Mouse (Mus musculus): ENCODE data around the gene Olfr1263. TPM values are rescaled to one million over a fixed set of nuclear protein-coding genes. Genes with fewer than 3 reads are reported as not detected.

Olfr1263 gene
- not detected for total RNA-seq (2021)

DNA sequence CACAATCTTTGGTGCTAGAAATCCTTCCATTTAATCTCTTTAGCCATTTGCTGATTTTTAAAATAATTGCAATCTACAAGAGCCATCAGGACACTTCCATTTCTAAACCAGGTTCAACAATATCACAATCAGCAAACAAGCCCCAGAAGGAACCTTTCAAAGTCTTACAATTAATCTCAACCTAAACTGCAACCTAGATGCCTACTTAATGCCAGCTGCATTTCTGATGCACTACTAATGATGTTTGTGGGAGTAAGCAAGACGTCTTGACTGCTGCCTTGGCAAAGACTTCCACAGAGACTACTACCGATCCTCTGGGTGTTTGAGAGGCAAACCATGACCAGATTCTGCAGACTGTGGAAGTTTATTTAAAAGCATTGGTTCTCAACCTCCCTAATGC lies at the start of gene Olfr1263:
Gene Olfr1263 (plus strand): TSS at position 301 of the 400 bp plus-strand sequence.
- no peak for DNase-seq

DNA sequence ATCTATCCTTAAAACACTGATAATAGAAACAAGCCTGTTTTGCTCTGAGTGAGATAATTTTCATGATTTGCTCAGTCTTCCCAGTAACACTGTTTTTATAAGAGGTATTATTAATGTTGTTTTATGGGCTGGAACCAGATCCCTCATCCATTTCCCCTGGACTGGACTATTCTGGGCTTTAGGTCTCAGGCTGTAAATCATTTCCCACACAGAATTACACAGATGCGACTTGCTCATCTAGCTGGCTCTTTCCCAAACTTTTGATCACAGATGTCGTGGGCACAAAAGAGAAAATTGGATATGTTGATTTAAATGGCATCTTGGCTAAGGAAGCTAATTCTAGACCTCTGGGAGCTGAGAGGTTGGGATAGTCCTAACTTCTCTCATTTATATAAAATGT lies 37.7 kb upstream of the Olfr1263 start, which contains the start of gene Olfr1260:
Gene Olfr1260 (plus strand): TSS at position 157 of the 400 bp plus-strand sequence.
- no peak for DNase-seq

DNA sequence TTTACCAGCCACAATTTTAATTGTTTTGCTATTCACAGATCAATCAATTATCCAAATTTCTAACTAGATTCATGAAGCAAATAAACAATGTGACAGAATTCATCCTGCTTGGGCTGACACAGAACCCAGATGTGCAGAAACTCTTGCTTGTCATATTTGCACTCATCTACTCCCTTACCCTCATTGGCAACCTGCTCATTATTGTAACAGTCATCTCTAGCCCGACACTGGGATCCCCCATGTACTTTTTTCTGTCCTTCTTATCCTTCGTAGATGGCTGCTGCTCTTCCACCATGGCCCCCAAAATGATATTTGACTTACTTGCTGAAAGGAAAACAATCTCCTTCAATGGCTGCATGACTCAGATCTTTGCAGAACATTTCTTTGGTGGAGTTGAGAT lies 34.2 kb upstream of the Olfr1263 start:
- DNase-seq = no peak

DNA sequence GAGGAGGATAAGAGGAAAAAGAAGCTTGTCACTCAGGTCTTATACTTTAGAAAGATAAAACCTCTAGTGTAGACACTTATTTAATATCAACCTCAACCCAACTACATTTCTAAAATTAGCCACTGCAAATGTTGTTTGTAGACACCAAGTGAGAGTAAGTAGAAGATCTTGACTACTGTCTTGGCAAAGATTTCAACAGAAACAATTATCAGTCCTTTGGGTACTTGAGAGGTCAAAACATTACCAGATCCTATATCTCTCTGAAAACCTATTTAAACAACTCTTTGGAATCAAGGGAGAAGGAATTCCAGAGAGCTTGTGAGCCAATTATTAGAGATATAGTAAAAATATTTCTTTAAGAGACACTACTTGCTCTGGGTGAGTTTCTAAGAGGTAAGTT lies 21.0 kb upstream of the Olfr1263 start, which contains the start of gene Olfr1261:
Gene Olfr1261 (plus strand): TSS at position 301 of the 400 bp plus-strand sequence.
- no peak for DNase-seq

DNA sequence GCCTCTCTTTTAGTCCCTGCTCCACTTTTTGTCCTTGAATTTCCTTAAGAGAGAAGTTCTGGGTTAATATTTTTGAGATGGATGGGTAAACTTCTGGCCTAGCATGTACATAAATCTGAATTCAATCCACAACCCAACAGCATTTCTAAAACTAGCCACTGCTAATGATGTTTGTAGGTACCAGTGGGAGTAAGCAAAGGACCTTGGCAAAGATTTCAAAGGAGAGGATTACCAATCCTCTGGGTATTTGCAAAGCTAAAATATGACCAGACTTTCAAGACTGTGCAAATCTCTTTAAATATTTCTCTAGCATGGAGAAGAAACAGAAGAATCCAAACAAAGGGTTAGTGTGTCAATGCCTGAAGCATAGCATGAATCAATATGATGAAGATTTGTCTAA lies 12.1 kb upstream of the Olfr1263 start, which contains the start of gene Olfr1262:
Gene Olfr1262 (plus strand): TSS at position 301 of the 400 bp plus-strand sequence.
- no peak for DNase-seq

DNA sequence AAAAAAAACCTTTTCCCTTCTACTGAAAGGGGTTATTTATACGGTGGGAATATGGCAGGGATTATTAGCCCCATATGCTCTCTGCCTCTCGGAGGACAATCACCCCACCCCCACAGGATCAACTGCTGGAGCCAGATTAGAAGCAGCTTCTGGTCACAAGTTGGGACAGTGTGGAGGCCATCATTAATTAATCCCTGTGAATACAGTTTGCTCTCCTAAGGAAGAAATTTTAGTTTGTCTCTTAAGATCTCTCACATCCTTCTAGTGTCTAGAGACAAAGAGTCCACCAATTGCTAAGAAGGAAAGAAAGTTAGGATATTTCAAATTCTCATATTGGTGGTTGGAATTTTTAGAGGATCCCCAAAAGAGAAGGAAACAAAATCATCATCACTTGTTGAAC lies 13.5 kb downstream of the Olfr1263 start, which contains the start of gene Olfr1264:
Gene Olfr1264 (minus strand): TSS at position 101 of the 400 bp plus-strand sequence.
- DNase-seq = no peak

DNA sequence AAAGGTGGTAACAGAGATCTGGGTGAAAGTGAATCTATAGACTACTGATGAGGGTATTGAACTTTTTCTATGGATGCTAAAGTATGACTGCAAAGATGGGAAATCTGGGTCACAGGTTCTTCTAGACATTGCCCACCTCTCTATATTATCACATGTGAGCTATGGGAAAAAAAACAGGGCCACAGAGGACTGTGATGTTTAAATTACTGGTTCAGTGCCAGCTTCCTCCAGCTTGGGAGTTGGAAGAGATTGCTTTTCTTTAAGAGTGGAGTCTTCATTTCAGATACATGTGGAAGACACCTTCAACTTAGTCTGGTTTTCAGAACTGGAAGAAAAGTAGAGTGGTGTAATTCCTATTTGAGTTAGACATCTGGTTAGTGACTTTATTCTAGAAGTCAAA lies 23.1 kb downstream of the Olfr1263 start, which contains the start of gene Olfr1265:
Gene Olfr1265 (plus strand): TSS at position 301 of the 400 bp plus-strand sequence.
- no peak for DNase-seq

DNA sequence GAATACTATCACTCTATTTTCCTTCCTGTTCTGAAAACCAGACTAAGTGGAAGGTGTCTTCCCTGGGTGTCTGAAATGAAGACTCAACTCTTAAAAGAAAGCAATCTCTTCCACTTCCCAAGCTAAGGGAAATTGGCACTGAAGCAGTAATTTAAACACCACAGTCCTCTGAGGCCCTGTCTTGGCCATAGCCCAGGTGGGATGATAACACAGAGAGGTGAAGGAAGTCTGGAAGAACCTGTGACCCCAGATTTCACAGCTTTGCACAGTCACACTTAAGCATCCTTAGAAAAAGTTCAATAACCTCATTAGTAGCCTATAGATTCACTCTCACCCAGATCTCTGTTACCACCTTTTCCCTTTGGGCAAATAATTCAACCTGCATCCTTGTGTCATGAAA lies 51.6 kb downstream of the Olfr1263 start, which contains the start of gene Olfr140:
Gene Olfr140 (minus strand): TSS at position 101 of the 400 bp plus-strand sequence.
- DNase-seq = no peak

Other genes starting within 250 kb of the Olfr1263 start
- gene Olfr1254, start 218.5 kb upstream of the Olfr1263 start, total RNA-seq (2021) = not detected
- not detected for gene Olfr1255, start 200.1 kb upstream of the Olfr1263 start, total RNA-seq (2021)
- not detected for gene Olfr1256, start 170.6 kb upstream of the Olfr1263 start, total RNA-seq (2021)
- not detected for gene Olfr48, start 163.9 kb upstream of the Olfr1263 start, total RNA-seq (2021)
- not detected for gene Olfr1257, start 133.7 kb upstream of the Olfr1263 start, total RNA-seq (2021)
- gene Olfr1258, start 84.8 kb upstream of the Olfr1263 start, total RNA-seq (2021) = not detected
- gene Olfr1259, start 63.5 kb upstream of the Olfr1263 start, total RNA-seq (2021) = not detected
- gene Olfr1260, start 37.8 kb upstream of the Olfr1263 start, total RNA-seq (2021) = not detected
- gene Olfr1261, start 20.9 kb upstream of the Olfr1263 start, total RNA-seq (2021) = not detected
- gene Olfr1262, start 12.0 kb upstream of the Olfr1263 start, total RNA-seq (2021) = not detected
- gene Olfr1264, start 13.4 kb downstream of the Olfr1263 start, total RNA-seq (2021) = not detected
- gene Olfr1265, start 23.2 kb downstream of the Olfr1263 start, total RNA-seq (2021) = not detected
- not detected for gene Olfr140, start 51.5 kb downstream of the Olfr1263 start, total RNA-seq (2021)
- gene Olfr1269, start 109.3 kb downstream of the Olfr1263 start, total RNA-seq (2021) = not detected
- gene Olfr32, start 130.2 kb downstream of the Olfr1263 start, total RNA-seq (2021) = not detected
- gene Olfr1270, start 141.0 kb downstream of the Olfr1263 start, total RNA-seq (2021) = not detected
- gene Olfr1506, start 212.4 kb downstream of the Olfr1263 start, total RNA-seq (2021) = not detected
- not detected for gene Olfr142, start 245.5 kb downstream of the Olfr1263 start, total RNA-seq (2021)

All from heart, postnatal 4 days (tissue).